Mouse (Mus musculus): Measurements from ENCODE around the gene Pramel1. TPM values are rescaled to one million over a fixed set of nuclear protein-coding genes. Genes with fewer than 3 reads are reported as not detected.
A peak's percentile ranks its signal among the peaks of the same experiment; 100 is the strongest.
"Not testable (repeated sequence)": the region's sequence is repeated elsewhere in the genome, so short reads cannot be mapped to it uniquely, and the experiment has no call there.

Pramel1 gene
- polyA plus RNA-seq (2015; fragmentation: Nextera tagmentation; extraction: Ambion mirVana): not detected in 2 replicates

DNA sequence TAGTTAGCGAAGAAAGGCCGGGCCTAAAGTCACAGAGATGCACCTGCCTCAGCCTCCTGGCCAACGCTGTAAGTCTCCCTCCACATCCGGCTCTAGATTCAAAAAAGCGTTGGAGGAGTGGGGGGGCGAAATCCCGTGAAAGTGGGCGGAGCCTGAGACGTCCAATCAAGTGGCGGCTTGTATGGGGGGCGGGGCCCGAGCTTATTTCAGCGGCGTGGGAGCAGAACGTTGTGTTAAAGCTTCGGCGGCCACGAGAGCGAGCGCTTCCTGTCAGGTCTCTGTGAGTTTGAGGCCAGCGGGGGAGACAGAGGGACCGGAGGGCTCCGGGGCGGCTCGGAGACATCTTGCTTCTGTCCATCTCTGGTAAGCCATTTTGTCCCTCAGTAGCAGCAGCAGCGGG, at the start of gene Pramel1:
TSS of gene Pramel1 (plus strand) at position 248 of the 400 bp plus-strand sequence.
- H3K4me3 ChIP-seq: no peak within 1 kb of the TSS
- no peaks in the 10 kb centered on the region for H3K36me3 ChIP-seq
- H3K27ac ChIP-seq: no peak within 1 kb of the TSS
- no peaks in the 10 kb centered on the region for H3K9me3 ChIP-seq
- no peaks in the 10 kb centered on the region for H3K4me1 ChIP-seq
- no peak within 1 kb of the TSS for H3K4me2 ChIP-seq
- H3K9ac ChIP-seq: no peak within 1 kb of the TSS
- no peaks in the 10 kb centered on the region for H3K27me3 ChIP-seq
- ATAC-seq (ENCODE audit: borderline replicate concordance, extremely low read depth, low FRiP score, low TSS enrichment): no peak
- 75% methylated on average over 26 of the region's 26 CpGs for WGBS

DNA sequence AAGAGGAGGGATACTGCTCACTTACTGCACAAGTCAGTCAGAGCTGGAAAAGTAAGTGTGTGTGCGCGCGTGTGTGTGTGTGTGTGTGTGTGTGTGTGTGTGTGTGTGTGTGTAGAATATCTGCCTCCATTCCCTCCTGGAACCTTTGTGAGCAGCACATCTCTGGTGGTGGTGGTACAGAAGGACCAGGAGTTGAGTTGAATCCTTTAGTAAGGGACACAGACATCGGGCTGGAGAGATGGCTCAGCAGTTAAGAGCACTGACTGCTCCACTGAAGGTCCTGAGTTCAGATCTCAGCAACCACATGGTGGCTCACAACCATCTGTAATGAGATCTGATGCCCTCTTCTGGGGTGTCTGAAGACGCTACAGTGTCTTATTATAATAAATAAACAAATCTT, 48.7 kb upstream of the Pramel1 start:
- not testable (repeated sequence) for H3K4me3 ChIP-seq; ATAC-seq (ENCODE audit: borderline replicate concordance, extremely low read depth, low FRiP score, low TSS enrichment); H3K9ac ChIP-seq; H3K9me3 ChIP-seq; H3K27ac ChIP-seq; H3K36me3 ChIP-seq; H3K4me2 ChIP-seq
- 74% methylated on average over 5 of the region's 5 CpGs for WGBS
- Histone ChIP-seq H3K4me1 (peaks cover 11% of the 10 kb centered on the region), H3K27me3 (peaks cover 26% of the 10 kb centered on the region)

DNA sequence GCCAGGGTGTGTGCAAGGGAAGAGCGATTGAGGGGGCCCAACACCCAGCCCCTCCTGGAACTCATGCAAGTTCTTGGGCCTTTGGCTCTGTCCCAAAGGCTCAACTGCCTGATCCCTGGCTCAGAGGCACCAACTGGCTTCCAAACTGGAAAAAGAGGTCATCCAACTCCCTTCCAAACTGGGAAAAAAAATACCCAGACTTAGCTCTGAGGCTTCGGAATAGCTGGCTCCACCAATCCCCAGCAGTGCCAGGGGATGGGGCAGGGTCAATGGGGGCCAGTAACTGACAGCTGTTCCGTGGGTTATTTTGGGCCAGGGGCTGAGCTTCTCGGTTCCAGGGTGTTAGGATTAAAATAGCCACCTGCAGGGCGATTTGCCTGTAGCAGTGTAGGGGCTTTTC, 45.5 kb upstream of the Pramel1 start:
- Histone ChIP-seq H3K27ac (no peak overlapping the region), H3K9ac (no peak overlapping the region), H3K27me3 (peaks cover 49% of the 10 kb centered on the region), H3K9me3 (no peaks in the 10 kb centered on the region), H3K36me3 (no peaks in the 10 kb centered on the region), H3K4me2 (no peak overlapping the region), H3K4me3 (no peak overlapping the region), H3K4me1 (peaks cover 11% of the 10 kb centered on the region)
- no peak for ATAC-seq (ENCODE audit: borderline replicate concordance, extremely low read depth, low FRiP score, low TSS enrichment)
- WGBS: 18% methylated on average over 5 of the region's 5 CpGs

DNA sequence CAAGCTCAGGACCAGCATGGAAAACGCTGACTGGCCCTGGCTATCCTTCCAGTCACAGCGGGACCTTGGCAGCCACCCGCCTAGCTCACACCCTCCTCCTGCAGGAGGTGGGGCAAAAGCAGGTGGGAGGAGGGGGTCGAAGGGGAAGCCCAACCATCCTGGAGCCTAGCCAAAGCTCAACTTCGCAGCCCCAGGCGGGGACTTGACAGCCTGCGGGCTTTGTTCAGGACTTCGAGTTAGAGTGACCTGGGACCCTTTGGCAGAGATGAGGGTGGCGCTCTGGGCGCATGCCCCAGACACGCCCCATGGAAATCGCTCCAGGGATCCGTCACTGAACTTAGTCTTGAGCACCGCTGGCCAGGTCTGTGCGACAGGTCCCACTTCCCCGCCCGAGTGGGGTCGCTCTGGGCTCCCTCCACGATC, 44.7 kb upstream of the Pramel1 start, which contains the start of gene Lrrc38:
TSS of gene Lrrc38 (plus strand) at position 274 of the 423 bp plus-strand sequence.
- no peak within 1 kb of the TSS for H3K27ac ChIP-seq
- H3K36me3 ChIP-seq: no peaks in the 10 kb centered on the region
- H3K4me2 ChIP-seq: peak within 1 kb of the TSS; percentile 69
- H3K9ac ChIP-seq: peak within 1 kb of the TSS; percentile 5; the same call in 1 of the 2 replicates
- 0 out of 2 replicates have a peak, but pooled peaks have one; percentile 29 for ATAC-seq (ENCODE audit: borderline replicate concordance, extremely low read depth, low FRiP score, low TSS enrichment)
- WGBS: under 1% methylated on average over 19 of the region's 19 CpGs
- H3K4me1 ChIP-seq: peaks cover 11% of the 10 kb centered on the region
- H3K9me3 ChIP-seq: no peaks in the 10 kb centered on the region
- peaks cover 49% of the 10 kb centered on the region for H3K27me3 ChIP-seq
- H3K4me3 ChIP-seq: peak within 1 kb of the TSS; percentile 36

DNA sequence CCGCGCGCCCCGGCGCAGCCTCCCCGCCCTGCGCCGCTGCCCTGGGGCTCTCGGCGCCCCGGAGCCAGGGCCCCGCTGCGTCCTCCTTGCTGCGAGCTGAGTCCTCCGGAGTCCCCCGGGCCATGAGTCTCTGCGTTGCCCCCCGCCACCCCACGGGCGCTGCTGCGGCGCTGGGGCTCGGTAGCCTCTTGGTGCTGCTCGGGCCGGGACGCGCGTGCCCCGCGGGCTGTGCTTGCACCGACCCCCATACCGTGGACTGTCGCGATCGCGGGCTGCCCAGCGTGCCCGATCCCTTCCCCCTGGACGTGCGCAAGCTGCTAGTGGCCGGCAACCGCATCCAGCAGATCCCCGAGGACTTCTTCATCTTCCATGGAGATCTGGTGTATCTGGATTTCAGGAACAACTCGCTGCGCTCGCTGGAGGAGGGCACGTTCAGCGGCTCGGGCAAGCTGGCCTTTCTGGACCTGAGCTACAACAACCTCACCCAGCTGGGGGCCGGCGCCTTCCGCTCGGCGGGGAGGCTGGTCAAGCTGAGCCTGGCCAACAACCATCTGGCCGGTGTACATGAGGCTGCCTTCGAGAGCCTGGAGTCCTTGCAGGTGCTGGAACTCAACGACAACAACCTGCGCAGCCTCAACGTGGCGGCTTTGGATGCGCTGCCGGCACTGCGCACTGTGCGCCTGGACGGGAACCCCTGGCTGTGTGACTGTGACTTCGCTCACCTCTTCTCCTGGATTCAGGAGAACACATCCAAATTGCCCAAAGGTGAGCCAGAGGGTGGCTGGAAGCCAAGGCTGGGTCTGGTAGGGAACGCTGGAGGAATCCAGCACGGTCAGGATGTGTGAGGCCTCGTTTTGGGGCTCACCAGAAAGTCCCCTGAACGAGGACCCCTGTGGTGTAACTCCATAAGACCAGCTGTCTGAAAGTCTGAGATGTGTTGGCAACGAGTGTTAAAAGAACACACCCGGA, 43.9 kb upstream of the Pramel1 start:
- Histone ChIP-seq H3K9ac (peak overlapping the region; percentile 5; the same call in 1 of the 2 replicates), H3K36me3 (no peaks in the 10 kb centered on the region), H3K27ac (no peak overlapping the region), H3K9me3 (no peaks in the 10 kb centered on the region), H3K4me2 (peak overlapping the region; percentile 69), H3K4me1 (peaks cover 11% of the 10 kb centered on the region), H3K4me3 (peak overlapping the region; percentile 36), H3K27me3 (peaks cover 49% of the 10 kb centered on the region)
- ATAC-seq (ENCODE audit: borderline replicate concordance, extremely low read depth, low FRiP score, low TSS enrichment): no peak
- 3% methylated on average over 72 of the region's 72 CpGs for WGBS

DNA sequence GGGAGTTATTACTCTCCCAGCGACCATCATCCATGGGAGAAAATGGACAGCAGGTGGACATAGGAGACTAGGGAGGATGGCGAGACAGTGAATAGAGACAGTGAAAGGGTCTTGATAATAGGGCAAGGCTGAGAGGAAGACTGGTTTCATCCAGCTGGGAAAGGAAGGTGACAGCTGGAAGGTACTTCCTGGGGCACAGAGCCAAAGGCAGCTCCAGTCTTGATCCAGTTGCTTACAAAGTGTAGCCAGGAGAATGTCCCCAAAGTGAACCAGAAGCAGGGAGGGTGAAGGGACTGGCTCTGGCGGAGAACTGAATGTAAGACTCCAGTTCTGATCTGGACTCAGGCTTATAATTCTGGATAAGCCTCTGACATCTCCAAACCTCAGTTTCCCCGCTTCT, 41.9 kb upstream of the Pramel1 start:
- Histone ChIP-seq H3K36me3 (no peaks in the 10 kb centered on the region), H3K4me1 (peaks cover 11% of the 10 kb centered on the region), H3K4me2 (no peak overlapping the region), H3K27me3 (peaks cover 49% of the 10 kb centered on the region), H3K9me3 (no peaks in the 10 kb centered on the region), H3K9ac (no peak overlapping the region), H3K4me3 (no peak overlapping the region), H3K27ac (no peak overlapping the region)
- ATAC-seq (ENCODE audit: borderline replicate concordance, extremely low read depth, low FRiP score, low TSS enrichment): no peak
- WGBS: 62% methylated on average over 4 of the region's 4 CpGs

DNA sequence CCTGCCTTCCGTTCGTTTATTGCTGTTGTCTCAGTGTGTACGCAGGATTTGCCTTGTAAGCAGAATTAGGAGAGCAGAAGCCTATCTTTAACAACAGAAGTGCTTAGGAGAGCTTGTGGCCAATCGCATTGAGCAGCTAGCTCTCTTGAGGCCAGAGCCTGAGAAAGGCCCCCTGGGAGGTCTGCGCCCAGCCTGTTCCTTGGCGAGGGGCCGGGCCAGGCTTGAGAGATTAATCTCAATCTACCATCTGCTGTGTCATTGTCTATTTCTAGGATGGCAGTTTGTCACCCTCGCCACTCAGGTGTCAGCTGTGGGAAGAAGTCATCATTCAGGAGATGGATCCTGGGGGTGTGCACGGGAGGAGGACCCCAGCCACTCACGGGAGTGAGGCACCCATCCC, 32.7 kb upstream of the Pramel1 start:
- H3K4me2 ChIP-seq: no peak overlapping the region
- 66% methylated on average over 10 of the region's 10 CpGs for WGBS
- H3K4me1 ChIP-seq: no peaks in the 10 kb centered on the region
- H3K27ac ChIP-seq: no peak overlapping the region
- H3K27me3 ChIP-seq: no peaks in the 10 kb centered on the region
- H3K36me3 ChIP-seq: no peaks in the 10 kb centered on the region
- H3K9me3 ChIP-seq: no peaks in the 10 kb centered on the region
- no peak overlapping the region for H3K4me3 ChIP-seq
- no peak overlapping the region for H3K9ac ChIP-seq
- no peak for ATAC-seq (ENCODE audit: borderline replicate concordance, extremely low read depth, low FRiP score, low TSS enrichment)

DNA sequence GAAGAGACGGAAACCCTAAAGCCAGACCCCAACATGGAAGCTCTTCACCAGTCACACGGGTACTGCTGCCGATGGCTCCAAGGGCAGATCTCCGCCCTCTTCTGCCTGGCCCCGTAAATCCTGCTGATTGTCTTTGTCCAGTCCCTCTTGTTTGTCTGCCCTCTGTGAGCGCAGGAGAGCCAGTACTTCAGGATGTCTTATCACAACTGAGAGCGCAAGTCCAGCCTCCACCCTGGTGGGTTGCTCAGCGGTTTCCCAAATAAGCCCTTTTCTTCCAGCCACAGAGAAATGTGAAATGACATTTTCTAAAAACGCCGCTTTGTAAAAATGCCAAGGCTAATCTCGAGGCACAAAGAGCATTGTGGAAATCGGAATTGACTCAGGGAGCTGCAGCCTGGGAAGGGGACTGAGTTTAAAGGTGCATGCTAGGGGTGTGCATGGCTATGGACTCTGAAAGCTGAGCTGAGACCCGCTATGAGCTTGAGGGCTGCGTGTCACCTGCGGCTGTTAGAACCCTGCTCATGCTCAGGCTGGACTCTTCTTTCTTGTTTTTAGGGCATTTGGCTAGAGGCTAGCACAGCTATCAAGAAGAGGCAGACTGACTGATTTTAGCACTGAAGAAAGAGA, 27.7 kb upstream of the Pramel1 start:
- H3K4me1 ChIP-seq: no peaks in the 10 kb centered on the region
- no peak overlapping the region for H3K4me3 ChIP-seq
- no peaks in the 10 kb centered on the region for H3K9me3 ChIP-seq
- H3K9ac ChIP-seq: no peak overlapping the region
- H3K27ac ChIP-seq: no peak overlapping the region
- H3K36me3 ChIP-seq: no peaks in the 10 kb centered on the region
- H3K27me3 ChIP-seq: no peaks in the 10 kb centered on the region
- no peak for ATAC-seq (ENCODE audit: borderline replicate concordance, extremely low read depth, low FRiP score, low TSS enrichment)
- no peak overlapping the region for H3K4me2 ChIP-seq
- 46% methylated on average over 15 of the region's 15 CpGs for WGBS

DNA sequence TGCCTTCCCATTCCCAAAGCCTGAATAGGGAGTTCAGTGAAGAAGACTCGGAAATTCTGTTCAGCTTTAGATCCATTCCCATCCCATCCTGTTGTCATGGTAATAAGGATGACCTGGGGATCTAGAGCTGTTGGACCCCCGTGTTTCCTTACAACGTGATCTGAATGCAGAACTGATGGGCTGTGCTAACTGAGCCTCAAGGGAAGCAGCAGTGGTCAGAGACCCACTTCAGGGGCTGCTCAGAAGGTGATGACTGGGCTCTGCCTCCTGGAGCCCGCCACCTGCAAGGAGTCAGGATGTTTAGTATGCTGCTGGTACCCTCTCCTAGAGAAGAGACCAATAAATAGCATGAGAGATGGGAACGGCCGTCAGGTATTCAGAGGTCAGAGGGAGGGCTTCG, 14.7 kb upstream of the Pramel1 start:
- Histone ChIP-seq H3K27me3 (peaks cover 11% of the 10 kb centered on the region; the same call in 1 of the 2 replicates), H3K4me2 (no peak overlapping the region), H3K27ac (no peak overlapping the region)

DNA sequence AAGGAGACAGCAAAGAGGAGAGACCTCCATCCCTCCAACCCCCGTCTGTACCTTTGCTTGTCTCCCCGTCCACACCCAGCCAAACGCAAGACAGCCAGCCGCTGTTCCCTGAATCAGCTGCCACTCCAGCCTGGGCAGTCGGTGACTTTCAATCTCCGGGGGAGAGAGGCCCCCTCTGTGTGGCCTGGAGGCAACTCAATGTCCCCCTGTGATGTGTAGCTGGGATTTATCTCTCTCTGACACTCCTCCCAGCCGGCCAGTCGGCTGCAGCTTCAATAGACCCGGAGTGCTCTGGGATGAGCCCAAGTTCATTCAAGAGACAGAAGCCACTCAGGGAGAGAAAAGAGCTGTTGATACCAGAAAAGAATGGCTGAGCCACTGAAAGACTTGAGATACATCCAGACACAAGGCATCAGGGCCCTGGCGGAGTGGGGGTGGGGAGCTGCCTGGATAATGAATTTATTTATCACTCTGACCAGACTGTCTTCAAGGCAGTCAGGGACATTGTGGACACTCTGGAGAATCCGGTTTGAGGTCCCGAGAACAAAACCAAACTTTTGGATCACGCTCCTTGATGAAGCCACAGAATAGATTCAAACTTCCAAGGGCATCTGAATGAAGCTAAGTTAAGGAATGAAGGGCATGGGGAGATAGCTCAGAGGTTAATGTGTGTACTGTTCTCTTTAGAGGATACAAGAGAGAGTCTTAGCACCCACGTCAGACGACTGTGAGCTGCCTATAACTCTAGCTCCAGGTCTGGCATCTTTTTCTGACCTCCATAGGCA, 14.1 kb upstream of the Pramel1 start:
- H3K36me3 ChIP-seq: no peaks in the 10 kb centered on the region
- 0 out of 2 replicates have a peak, but pooled peaks have one; percentile 35 for ATAC-seq (ENCODE audit: borderline replicate concordance, extremely low read depth, low FRiP score, low TSS enrichment)
- no peaks in the 10 kb centered on the region for H3K9me3 ChIP-seq
- no peak overlapping the region for H3K27ac ChIP-seq
- no peaks in the 10 kb centered on the region for H3K4me1 ChIP-seq
- no peak overlapping the region for H3K4me3 ChIP-seq
- peaks cover 11% of the 10 kb centered on the region; the same call in 1 of the 2 replicates for H3K27me3 ChIP-seq
- H3K4me2 ChIP-seq: no peak overlapping the region
- no peak overlapping the region for H3K9ac ChIP-seq
- WGBS: 30% methylated on average over 15 of the region's 15 CpGs

More for the DNA sequence above, 14.7 kb upstream of the Pramel1 start:
- H3K4me1 ChIP-seq: no peaks in the 10 kb centered on the region
- H3K9me3 ChIP-seq: no peaks in the 10 kb centered on the region
- no peak overlapping the region for H3K9ac ChIP-seq
- no peak overlapping the region for H3K4me3 ChIP-seq
- H3K36me3 ChIP-seq: no peaks in the 10 kb centered on the region
- no peak for ATAC-seq (ENCODE audit: borderline replicate concordance, extremely low read depth, low FRiP score, low TSS enrichment)
- WGBS: 36% methylated on average over 7 of the region's 7 CpGs

DNA sequence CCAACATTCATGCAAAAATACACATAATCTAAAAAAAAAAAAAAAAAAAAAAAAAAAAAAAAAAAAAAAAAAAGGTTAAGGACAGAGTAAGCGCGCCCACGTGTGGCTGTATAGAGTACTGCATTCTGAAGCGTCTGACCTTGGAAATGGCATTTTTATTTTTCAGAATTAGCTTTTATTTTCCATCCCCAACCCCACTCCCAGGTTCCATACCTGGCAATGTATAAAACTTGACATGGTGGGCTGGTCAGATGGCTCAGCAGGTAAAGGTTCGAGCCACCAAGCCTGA, 13.6 kb upstream of the Pramel1 start:
- Histone ChIP-seq H3K4me3 (no peak overlapping the region), H3K4me1 (no peaks in the 10 kb centered on the region), H3K9me3 (no peaks in the 10 kb centered on the region), H3K27me3 (peaks cover 11% of the 10 kb centered on the region; the same call in 1 of the 2 replicates), H3K27ac (no peak overlapping the region), H3K36me3 (no peaks in the 10 kb centered on the region), H3K4me2 (no peak overlapping the region), H3K9ac (no peak overlapping the region)
- WGBS: under 1% methylated on average over 5 of the region's 5 CpGs
- ATAC-seq (ENCODE audit: borderline replicate concordance, extremely low read depth, low FRiP score, low TSS enrichment): no peak

All from lung, embryonic 15.5 days (tissue).